ENCODE assay signal across 8 mouse cellular contexts in the genomic region with DNA sequence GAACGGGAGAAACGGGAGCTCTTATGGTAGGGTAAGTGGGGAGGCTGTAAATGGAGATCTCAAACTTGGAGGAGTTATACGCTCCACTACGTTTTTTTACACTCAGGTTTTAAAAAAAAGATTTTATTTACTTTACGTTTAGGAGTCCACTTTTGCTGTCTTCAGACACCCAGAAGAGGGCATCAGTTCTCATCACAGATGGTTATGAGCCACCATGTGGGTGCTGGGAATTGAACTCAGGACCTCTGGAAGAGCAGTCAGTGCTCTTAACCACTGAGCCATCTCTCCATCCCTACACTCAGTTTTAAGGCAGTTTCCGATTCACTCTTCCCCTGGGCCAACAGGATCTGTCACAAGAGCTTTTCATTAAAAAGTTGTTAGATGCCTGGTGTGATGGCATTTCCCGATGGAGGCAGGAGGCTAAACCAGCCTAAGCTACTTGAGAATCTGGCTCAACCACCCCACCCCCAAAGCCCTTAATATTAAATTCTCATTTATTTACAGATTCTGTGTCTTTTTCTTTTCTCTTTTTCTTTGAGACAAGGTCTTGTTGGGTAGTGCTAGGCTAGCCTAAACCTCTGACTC. TPM values are rescaled to one million over a fixed set of nuclear protein-coding genes. Genes with fewer than 3 reads are reported as not detected.
A peak's percentile ranks its signal among the peaks of the same experiment; 100 is the strongest.
DNase-seq lines count a peak whose midpoint lies in the region; ATAC-seq and TF ChIP-seq lines count a peak whose summit lies in the region.

No protein-coding gene starts in this region.

- peak overlapping the region; percentile 78 for H3K4me3 ChIP-seq in testis, adult 2 months (ENCODE audit: control insufficient read depth, low read depth, low read length)
- peak overlapping the region; percentile 59 for H3K4me3 ChIP-seq in limb, embryonic 15.5 days
- peak overlapping the region; percentile 54 for H3K4me3 ChIP-seq in stomach, postnatal 0 days (ENCODE audit: low read depth, low read length)

- TF ChIP-seq EP300 in stomach, postnatal 0 days (optimal IDR thresholded peaks at IDR 0.05) = no peak

- H3K9me3 ChIP-seq in limb, embryonic 15.5 days = no peaks in the 10 kb centered on the region
- H3K9me3 ChIP-seq in stomach, postnatal 0 days (ENCODE audit: control insufficient read depth, low read length) = no peaks in the 10 kb centered on the region

- ATAC-seq in limb, embryonic 15.5 days (ENCODE audit: insufficient number of reproducible peaks, low FRiP score, low TSS enrichment, low read depth) = no peak
- 0 out of 2 replicates have a peak, but pooled peaks have one; percentile 2 for ATAC-seq in stomach, postnatal 0 days (ENCODE audit: low FRiP score, low TSS enrichment)

- peak overlapping the region; percentile 40 for H3K27ac ChIP-seq in testis, adult 2 months (ENCODE audit: control insufficient read depth, insufficient read depth, low read depth, low read length)
- H3K27ac ChIP-seq in limb, embryonic 15.5 days = peak overlapping the region; percentile 89
- peak overlapping the region; percentile 86 for H3K27ac ChIP-seq in stomach, postnatal 0 days (replicated peaks)

- peak; percentile 7 for DNase-seq in embryo, embryonic 11 days
- no peak for DNase-seq in embryo, embryonic 10.5 days (ENCODE audit: low spot score)
- no peak for DNase-seq in testis, postnatal 14 days (ENCODE audit: low spot score)
- DNase-seq in stomach, postnatal 0 days (ENCODE audit: low spot score) = no peak
- DNase-seq in layer of hippocampus, adult 9-10 months (ENCODE audit: low spot score) = no peak
- DNase-seq in layer of hippocampus, adult 18-20 months (ENCODE audit: low spot score in 2 of 2) = no peak

- TF ChIP-seq POLR2A in testis, adult 2 months (IDR thresholded peaks at IDR 0.05; ENCODE audit: control insufficient read depth, low read depth, low read length) = no peak

- H3K4me1 ChIP-seq in testis, adult 2 months (ENCODE audit: control insufficient read depth, insufficient read depth, low read length) = peaks cover 6% of the 10 kb centered on the region; the same call in 1 of the 2 replicates
- no peaks in the 10 kb centered on the region for H3K4me1 ChIP-seq in limb, embryonic 15.5 days
- no peaks in the 10 kb centered on the region for H3K4me1 ChIP-seq in stomach, postnatal 0 days (replicated peaks; ENCODE audit: control insufficient read depth, insufficient read depth)

- TF ChIP-seq CTCF in testis, adult 2 months (IDR thresholded peaks at IDR 0.05; ENCODE audit: control insufficient read depth, insufficient read depth, insufficient replicate concordance, low read depth, low read length) = no peak
- peak; percentile 29; the same call in 1 of the 2 replicates for TF ChIP-seq CTCF in stomach, postnatal 0 days (IDR thresholded peaks at IDR 0.05; ENCODE audit: low read depth)

- H3K27me3 ChIP-seq in testis, adult 2 months (ENCODE audit: control insufficient read depth, insufficient read depth, low read length) = no peaks in the 10 kb centered on the region
- no peaks in the 10 kb centered on the region for H3K27me3 ChIP-seq in limb, embryonic 15.5 days
- no peaks in the 10 kb centered on the region for H3K27me3 ChIP-seq in stomach, postnatal 0 days (ENCODE audit: control insufficient read depth, insufficient read depth, low read length)

- no peak overlapping the region for H3K9ac ChIP-seq in limb, embryonic 15.5 days
- peak overlapping the region; percentile 41 for H3K9ac ChIP-seq in stomach, postnatal 0 days (ENCODE audit: low read length)

- WGBS in limb, embryonic 15.5 days = 22% methylated on average over 7 of the region's 7 CpGs
- 24% methylated on average over 7 of the region's 7 CpGs for WGBS in stomach, postnatal 0 days

- peak overlapping the region; percentile 60 for H3K4me2 ChIP-seq in limb, embryonic 15.5 days
- H3K4me2 ChIP-seq in stomach, postnatal 0 days (replicated peaks; ENCODE audit: low read depth) = peak overlapping the region; percentile 45

- H3K36me3 ChIP-seq in testis, adult 2 months (ENCODE audit: control insufficient read depth, insufficient read depth, low read length) = no peaks in the 10 kb centered on the region
- no peaks in the 10 kb centered on the region for H3K36me3 ChIP-seq in limb, embryonic 15.5 days
- H3K36me3 ChIP-seq in stomach, postnatal 0 days (ENCODE audit: control insufficient read depth, insufficient read depth, low read length) = no peaks in the 10 kb centered on the region

RNA-seq across cellular contexts. Expression of a gene that starts 0.7 kb away (rescaled TPM):
- polyA plus RNA-seq in testis, adult 2 months (2012; rRNA removed) = 19.8 and 25.8 TPM in 2 replicates
- 0.26 and 0.74 TPM in 2 replicates for polyA plus RNA-seq in limb, embryonic 15.5 days (2015; fragmentation: Nextera tagmentation; extraction: Ambion mirVana)
- 0.29 and 0.34 TPM in 2 replicates for polyA plus RNA-seq in stomach, postnatal 0 days (2015; fragmentation: Nextera tagmentation; extraction: Ambion mirVana)
- total RNA-seq in layer of hippocampus, adult 18-20 months (2021) = 1 to 10 TPM; 1.6 to 2.6 TPM

RNA-seq across cellular contexts. Expression of a gene that starts 44.1 kb away (rescaled TPM):
- 2.7 and 3.5 TPM in 2 replicates for polyA plus RNA-seq in testis, adult 2 months (2012; rRNA removed)
- 4.5 and 5.3 TPM in 2 replicates for polyA plus RNA-seq in limb, embryonic 15.5 days (2015; fragmentation: Nextera tagmentation; extraction: Ambion mirVana)
- polyA plus RNA-seq in stomach, postnatal 0 days (2015; fragmentation: Nextera tagmentation; extraction: Ambion mirVana) = 1.1 and 1.9 TPM in 2 replicates
- 10 to 100 TPM; 70.8 to 71.5 TPM for total RNA-seq in layer of hippocampus, adult 18-20 months (2021)

Comparison
In these comparisons a context has a peak if more than half of its experiments do, and no peak if none do; other contexts are left out.
1. RNA of a gene that starts 0.7 kb away (polyA plus RNA-seq): 19.8 to 25.8 TPM in testis, adult 2 months; 0.26 to 0.74 TPM in limb, embryonic 15.5 days and 0.29 to 0.34 TPM in stomach, postnatal 0 days; every median in the first group is over 10 times any median in the second.
2. Peak in every context shown above with its lines, with median percentiles within 50 percentile points of each other: H3K27ac ChIP-seq and H3K4me3 ChIP-seq.